Mouse (Mus musculus): ENCODE results near the gene Adamts13.

Gene Adamts13

GRCm38 (mm10) chr2:26967262-26967661 is 6.0 kb upstream of the Adamts13 start:
- no peak for DNase-seq (ENCODE audit: extremely low spot score)

- DNase-seq (ENCODE audit: extremely low spot score), result no peak
Measured at GRCm38 (mm10) chr2:26973960-26974359, 744 bp downstream of the Adamts13 start.

GRCm38 (mm10) chr2:26980361-26980760 is 7.1 kb downstream of the Adamts13 start:
- no peak for DNase-seq (ENCODE audit: extremely low spot score)

GRCm38 (mm10) chr2:26984179-26984578 is 11.0 kb downstream of the Adamts13 start:
- DNase-seq (ENCODE audit: extremely low spot score), result no peak

- DNase-seq (ENCODE audit: extremely low spot score), result no peak
Measured at GRCm38 (mm10) chr2:26984640-26985039, 11.4 kb downstream of the Adamts13 start.

GRCm38 (mm10) chr2:26993936-26994335 is 20.7 kb downstream of the Adamts13 start:
- no peak for DNase-seq (ENCODE audit: extremely low spot score)

GRCm38 (mm10) chr2:26997498-26997897 is 24.3 kb downstream of the Adamts13 start:
- no peak for DNase-seq (ENCODE audit: extremely low spot score)

- no peak for DNase-seq (ENCODE audit: extremely low spot score)
Measured at GRCm38 (mm10) chr2:26997993-26998392, 24.8 kb downstream of the Adamts13 start.

- no peak for DNase-seq (ENCODE audit: extremely low spot score)
Measured at GRCm38 (mm10) chr2:27006255-27006654, 33.0 kb downstream of the Adamts13 start.

GRCm38 (mm10) chr2:27007701-27008100 is 34.5 kb downstream of the Adamts13 start:
- DNase-seq (ENCODE audit: extremely low spot score), result no peak

- DNase-seq (ENCODE audit: extremely low spot score), result peak; percentile 92
Measured at GRCm38 (mm10) chr2:27009714-27010244, 36.6 kb downstream of the Adamts13 start, which contains the start of gene Cacfd1. Cacfd1 (plus strand) TSS chr2:27009926.

- peak; percentile 57 for DNase-seq (ENCODE audit: extremely low spot score)
Measured at GRCm38 (mm10) chr2:27017802-27018201, 44.6 kb downstream of the Adamts13 start.

- no peak for DNase-seq (ENCODE audit: extremely low spot score)
Measured at GRCm38 (mm10) chr2:27019530-27019929, 46.3 kb downstream of the Adamts13 start.

GRCm38 (mm10) chr2:27021103-27021502 is 47.9 kb downstream of the Adamts13 start:
- DNase-seq (ENCODE audit: extremely low spot score), result no peak

- DNase-seq (ENCODE audit: extremely low spot score), result no peak
Measured at GRCm38 (mm10) chr2:27022612-27023011, 49.4 kb downstream of the Adamts13 start.

GRCm38 (mm10) chr2:27024136-27024535 is 50.9 kb downstream of the Adamts13 start:
- no peak for DNase-seq (ENCODE audit: extremely low spot score)

GRCm38 (mm10) chr2:27025545-27025944 is 52.3 kb downstream of the Adamts13 start:
- no peak for DNase-seq (ENCODE audit: extremely low spot score)

GRCm38 (mm10) chr2:27026332-27026731 is 53.1 kb downstream of the Adamts13 start:
- DNase-seq (ENCODE audit: extremely low spot score), result no peak

- DNase-seq (ENCODE audit: extremely low spot score), result no peak
Measured at GRCm38 (mm10) chr2:27026857-27027617, 53.8 kb downstream of the Adamts13 start.

- peak; percentile 80 for DNase-seq (ENCODE audit: extremely low spot score)
Measured at GRCm38 (mm10) chr2:27027618-27028436, 54.6 kb downstream of the Adamts13 start, which contains the start of gene Slc2a6. Slc2a6 (minus strand) TSS chr2:27027998.

GRCm38 (mm10) chr2:27028437-27029015 is 55.3 kb downstream of the Adamts13 start:
- no peak for DNase-seq (ENCODE audit: extremely low spot score)

GRCm38 (mm10) chr2:27032361-27032760 is 59.1 kb downstream of the Adamts13 start:
- no peak for DNase-seq (ENCODE audit: extremely low spot score)

Data from embryo, embryonic 9.5 days (tissue).